Mouse (Mus musculus) WW6 (cell line): ENCODE results near the gene Gm6020.
A peak's percentile ranks its signal among the peaks of the same experiment; 100 is the strongest.
"Not testable (repeated sequence)": the region's sequence is repeated elsewhere in the genome, so short reads cannot be mapped to it uniquely, and the experiment has no call there.

Source experiments
- DNase-seq: peaks from one replicate; pipeline ENCODE4 v3.0.0-alpha.2; 2013; ENCODE audit warnings: low read depth, low spot score

Gm6020 gene

DNA sequence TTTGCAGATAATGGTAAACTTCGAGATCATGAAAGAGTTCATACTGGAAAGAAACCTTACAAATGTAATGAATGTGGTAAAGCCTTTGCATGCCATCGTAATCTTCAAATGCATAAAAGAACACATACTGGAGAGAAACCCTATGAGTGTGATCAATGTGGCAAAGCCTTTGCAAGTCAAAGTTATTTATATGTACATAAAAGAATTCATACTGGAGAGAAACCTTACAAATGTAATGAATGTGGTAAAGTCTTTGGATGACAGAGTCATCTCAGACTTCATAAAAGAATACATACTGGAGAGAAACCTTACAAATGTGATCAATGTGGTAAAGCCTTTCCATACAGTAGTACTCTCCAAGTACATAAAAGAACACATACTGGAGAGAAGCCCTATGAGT lies at the start of gene Gm6020:
Gene Gm6020 (plus strand): TSS at position 301 of the 400 bp plus-strand sequence.
- DNase-seq: not testable (repeated sequence)

- DNase-seq: no peak
These were observed 45.0 kb upstream of the Gm6020 start for GRCm38 (mm10) chr19:61138655-61139054.

DNA sequence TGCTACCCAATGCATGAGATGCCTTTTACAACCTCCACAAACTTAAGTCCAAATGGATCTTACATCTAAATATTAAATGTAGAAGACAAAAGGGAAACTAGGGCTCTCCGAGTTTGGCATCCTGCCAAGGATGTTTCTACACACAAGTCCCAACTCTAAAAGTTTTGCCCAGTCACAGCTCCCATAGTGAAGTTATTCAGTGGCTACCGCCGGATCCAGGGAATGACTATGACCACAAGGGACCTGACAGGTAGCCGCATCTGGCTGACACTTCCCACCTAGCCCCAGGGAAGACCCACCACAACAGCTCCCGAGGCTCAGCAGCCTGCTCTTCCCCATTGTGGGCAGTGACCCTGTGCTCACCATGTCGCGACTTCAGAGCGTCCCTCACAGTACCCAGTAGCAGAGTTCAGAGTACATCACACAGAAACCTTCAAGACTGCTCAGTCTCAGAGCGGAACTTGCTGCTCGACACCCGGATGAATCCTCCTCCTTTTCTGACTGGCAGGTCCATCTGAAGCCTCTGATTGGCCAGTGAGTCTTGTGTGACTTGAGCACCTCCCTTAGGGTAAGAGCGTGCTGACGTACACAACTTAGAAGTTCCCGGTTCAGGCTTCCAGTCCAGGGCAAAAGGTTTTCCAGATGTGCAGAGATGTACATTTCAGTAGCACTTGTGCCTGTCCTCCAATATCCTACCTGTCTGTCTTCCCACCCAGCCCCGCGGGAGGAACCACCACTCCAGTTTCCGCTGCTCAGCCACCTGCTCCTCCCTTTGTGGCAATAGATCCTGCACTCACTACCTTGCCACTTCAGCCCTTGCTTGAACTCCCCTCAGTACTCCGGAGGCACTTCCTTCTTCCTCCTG lies 43.1 kb upstream of the Gm6020 start, which contains the start of gene Zfp950:
Gene Zfp950 (minus strand): TSS at position 499 of the 865 bp plus-strand sequence.
- DNase-seq: peak; percentile 74

GRCm38 (mm10) chr19:61141299-61141698 lies 42.4 kb upstream of the Gm6020 start:
- no peak for DNase-seq

GRCm38 (mm10) chr19:61151372-61151700 lies 32.4 kb upstream of the Gm6020 start:
- DNase-seq: peak; percentile 38

GRCm38 (mm10) chr19:61151701-61152420 lies 31.8 kb upstream of the Gm6020 start:
- DNase-seq: peak; percentile 20

DNA sequence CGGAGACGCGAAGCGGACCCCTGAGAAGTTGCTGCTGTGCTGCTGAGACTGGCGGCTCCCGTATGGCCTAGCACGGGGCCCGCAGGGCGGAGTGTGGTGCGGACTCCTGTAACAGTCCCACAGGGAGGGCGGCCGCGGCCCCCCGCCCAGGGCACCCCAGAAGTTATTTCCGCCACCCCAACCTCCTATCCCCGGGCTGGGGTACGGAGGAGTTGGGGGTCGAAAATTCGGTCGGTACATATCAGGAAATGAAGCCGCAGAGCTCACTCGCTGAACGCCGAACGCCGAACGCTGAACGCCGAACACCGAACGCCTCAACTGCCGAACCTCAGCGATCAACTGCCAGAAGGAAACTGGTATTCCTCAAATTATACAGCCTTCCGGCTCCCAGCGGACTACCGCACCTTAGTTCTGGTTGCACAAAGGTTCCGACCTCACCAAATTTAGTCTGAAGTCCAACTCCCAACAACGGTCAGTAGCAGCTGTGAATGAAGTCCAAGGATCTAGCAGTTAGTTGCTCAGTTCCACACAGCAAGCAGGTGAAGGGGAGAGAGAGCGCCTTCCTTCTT lies 7.8 kb upstream of the Gm6020 start, which contains the start of gene Gm7102:
Gene Gm7102 (minus strand): TSS at position 554 of the 569 bp plus-strand sequence.
- no peak for DNase-seq

DNA sequence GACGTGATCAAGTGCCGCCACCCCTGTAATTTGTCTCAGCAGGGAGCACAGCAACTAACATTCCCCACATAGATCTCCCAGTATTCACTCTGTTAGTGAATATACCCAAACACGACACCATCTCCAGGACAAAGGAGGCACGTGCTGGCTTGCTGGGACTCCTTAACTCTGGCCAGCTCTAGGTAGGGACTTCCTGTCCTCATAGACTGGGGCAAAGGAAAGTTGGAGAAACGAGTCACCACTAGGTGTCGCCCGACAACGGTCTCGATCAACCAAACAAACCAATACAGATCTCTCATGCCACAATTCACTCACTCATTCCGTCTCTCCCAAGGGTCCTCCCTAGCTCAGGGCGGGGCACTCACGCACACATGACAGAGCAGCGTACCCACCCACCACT lies 15.6 kb downstream of the Gm6020 start:
- DNase-seq: peak; percentile 57

DNA sequence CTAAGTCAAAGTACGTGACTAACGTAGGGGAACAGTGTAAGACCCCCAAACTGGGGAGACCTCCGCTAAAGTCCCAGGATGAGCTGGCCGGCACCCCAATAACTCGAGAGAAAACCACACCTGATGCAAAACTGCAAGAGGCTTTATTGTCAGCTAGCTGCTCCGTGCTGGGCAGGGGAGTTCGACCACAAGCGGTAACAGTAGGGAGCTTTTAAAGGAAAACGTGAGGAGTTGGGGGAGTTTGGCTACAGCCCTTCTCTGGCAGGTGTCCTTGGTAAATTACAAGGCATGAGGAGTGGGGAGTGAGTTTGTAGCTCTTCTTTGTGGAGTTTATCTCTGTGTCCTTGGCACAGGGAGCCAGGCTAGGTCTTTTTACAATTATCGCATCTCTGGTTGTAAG lies 16.1 kb downstream of the Gm6020 start:
- DNase-seq: no peak

GRCm38 (mm10) chr19:61207506-61207905 lies 23.8 kb downstream of the Gm6020 start:
- DNase-seq: not testable (repeated sequence)

DNA sequence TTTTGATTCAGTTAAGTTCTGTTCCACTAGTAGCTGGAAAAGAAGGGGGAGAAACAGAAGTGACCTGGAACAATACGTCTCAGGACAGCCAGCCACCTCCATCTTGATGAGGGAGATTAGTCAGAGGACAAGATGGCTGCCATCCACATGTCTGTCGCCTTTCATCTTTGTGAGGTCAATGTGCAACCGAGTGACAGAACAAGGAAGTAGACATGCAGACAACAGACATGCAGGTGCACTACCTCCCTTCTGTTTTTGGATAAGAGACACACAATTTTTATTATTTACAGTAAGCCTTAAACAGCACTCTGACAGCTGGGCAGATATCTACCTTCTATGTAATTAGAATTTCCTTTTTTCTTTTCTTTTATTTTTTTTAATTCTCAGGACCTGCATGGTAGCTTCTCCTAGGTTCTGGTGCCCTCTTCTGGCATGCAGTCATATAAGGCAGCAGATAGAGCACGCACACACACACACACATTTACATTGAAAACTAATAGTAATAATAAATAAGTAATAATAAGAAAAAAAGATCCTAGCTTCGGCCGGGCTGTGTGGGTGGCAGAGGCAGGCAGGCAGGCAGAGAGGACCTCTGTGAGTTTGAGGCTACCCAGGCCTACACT lies 40.1 kb downstream of the Gm6020 start:
- peak; percentile 98 for DNase-seq

GRCm38 (mm10) chr19:61224678-61225525 lies 41.2 kb downstream of the Gm6020 start:
- peak; percentile 33 for DNase-seq

DNA sequence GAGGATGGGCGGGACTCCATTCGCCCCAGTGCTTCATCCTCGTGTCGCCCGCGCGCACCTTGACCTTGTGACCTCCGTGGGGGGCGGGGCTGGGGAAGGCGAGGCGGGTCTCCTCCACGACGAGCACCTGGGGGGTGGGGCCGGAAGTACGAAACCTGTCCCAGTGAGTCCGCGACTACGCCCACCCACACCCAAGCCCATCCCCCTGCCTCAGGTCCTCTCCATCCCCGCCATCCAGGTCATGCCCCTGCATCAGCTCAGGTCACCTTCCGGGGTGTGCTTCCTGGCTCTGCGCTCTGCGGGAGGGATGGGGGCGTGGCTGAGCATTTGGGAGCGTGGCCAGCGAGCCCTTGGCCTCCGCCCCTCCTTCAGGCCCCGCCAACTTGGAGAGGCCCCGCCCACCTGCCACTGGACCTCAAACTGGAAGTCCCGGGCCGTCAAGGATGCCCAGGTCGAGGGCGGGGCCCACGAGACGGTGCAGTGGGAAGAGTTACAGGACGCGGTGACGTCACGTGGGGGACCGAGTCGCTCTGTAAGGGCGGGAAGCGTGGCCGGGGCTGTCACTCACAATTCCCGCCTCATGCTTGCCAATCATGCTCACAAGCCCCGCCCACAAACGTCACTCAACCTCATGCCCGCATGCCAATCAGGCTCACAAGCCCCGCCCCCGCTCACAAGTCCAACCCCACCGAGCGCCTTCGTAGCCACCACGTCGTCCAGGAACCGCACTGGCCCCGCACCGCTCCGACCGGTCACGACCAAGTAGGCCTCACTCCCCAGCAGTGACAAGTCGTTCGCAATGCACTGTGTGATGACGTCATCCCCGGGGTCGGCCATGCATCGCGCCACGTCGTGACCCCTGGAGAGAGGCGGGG lies 42.1 kb downstream of the Gm6020 start:
- DNase-seq: peak; percentile 85

DNA sequence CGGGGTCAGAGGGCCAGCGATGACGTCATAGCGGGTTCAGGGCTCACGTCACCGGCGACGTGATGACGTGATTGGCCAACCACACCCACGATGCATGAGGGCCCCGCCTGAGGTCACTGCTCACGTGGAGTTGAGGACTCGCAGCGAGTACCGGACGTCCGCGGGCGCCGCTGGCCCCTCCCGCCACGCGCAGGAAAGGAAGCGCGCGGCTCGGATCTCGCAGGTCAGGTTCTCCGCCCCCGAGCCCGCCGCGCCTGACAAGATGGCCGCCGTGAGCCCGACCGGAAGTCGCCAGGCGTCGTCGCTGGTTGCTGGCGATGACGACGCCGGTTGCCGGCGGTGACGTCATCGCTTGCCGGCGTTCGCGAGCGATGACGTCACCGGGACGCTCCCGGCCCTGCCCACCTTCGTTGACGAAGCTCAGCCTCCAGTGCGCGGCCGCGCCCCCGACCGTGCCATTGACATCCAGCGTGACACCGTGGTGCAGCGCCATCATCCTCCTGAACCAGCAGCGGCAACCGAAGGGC lies 42.8 kb downstream of the Gm6020 start:
- peak; percentile 49 for DNase-seq

DNA sequence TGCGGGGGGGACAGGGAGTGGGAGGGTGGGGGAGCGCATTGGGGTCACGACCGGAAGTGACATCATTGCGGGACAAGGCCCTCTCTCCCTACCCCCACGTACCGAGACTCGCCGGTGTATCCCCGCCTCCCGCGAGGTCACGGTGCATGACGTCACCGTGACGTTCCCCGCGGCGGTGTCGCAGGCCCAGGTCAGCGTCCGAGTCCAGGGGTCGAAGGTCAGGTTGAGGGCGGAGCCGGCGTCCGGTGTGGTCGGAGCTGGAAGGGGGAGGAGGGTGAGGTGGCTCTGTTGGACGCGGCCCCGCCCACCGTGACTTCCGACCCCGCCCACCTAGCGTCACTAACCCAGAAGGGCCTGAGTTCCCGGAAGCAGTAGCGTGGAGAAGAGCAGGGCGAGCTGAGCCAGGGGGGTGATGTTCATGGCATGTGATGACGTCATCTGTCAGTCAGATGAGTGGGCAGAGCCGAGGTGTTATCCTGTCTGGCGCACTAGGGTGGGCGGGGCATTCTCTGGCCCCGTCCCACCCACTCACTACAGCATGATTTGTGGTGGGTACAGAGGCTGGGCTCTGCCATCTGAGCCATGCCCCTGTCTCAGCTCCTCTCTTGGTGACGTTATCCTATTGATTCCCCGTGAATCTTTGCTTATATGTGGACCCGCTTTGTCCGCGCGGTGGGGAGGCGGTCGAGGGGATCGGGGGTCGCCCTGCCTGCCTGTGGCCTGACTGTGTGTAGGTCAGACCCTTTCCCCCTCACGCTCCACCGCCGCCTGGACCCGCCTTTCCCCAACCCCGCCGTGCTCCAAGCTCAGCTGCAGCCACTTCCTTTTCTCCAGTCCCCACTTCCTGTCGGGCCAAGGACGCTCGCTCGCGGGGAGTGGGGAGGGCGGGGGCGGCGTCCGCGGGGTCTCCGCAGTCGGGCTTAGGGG lies 43.5 kb downstream of the Gm6020 start:
- peak; percentile 76 for DNase-seq

GRCm38 (mm10) chr19:61227941-61228701 lies 44.4 kb downstream of the Gm6020 start, which contains the start of gene Csf2ra:
Gene Csf2ra (minus strand): TSS chr19:61228429.
- DNase-seq: no peak
